Mouse (Mus musculus) small intestine, adult 2 months (tissue): ENCODE results near the gene Bst2.

Source experiments
- CTCF ChIP-seq: fragments of 200-500 bp; IDR thresholded peaks from 2 replicates; pipeline ENCODE4 v1.5.1; 2012; ENCODE audit warnings: low read depth, mild to moderate bottlenecking, control low read depth, inconsistent platforms, low read length, moderate library complexity, mixed read lengths; ENCODE audit not compliant: insufficient replicate concordance, insufficient read length; ENCODE audit errors: extremely low read depth
- POLR2A ChIP-seq: fragments of 200-500 bp; IDR thresholded peaks from 2 replicates; pipeline ENCODE4 v1.6.1; 2012; ENCODE audit warnings: low read depth, mild to moderate bottlenecking, control low read depth, inconsistent platforms, low read length, moderate library complexity

GRCm38 (mm10) chr8:71572077-71572476 is 34.8 kb upstream of the Bst2 start:
- no peak for TF ChIP-seq CTCF
- no peak for TF ChIP-seq POLR2A
